Mouse (Mus musculus): Measurements from ENCODE around the gene Abtb2.

Abtb2 gene

GRCm38 (mm10) chr2:103747891-103748290 is 181.8 kb downstream of the Abtb2 start:
- DNase-seq = peak; percentile 73

DNA sequence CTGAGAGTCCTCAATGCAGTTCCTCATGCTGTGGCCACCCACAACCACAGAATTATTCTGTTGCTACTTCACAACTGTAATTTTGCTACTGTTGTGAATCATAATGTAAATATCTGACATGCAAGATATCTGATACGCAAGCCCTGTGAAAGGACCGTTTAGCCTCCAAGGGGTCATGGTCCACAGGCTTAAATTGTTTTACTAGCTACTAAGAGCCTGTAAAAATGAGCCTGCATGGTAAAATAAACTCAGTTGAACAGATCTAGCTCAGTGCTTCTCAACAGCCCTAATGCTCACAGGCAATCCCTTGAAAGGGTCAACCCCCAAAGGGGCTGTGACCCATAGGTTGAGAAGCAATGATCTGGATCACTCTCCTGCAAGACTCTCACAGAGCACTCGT is 183.0 kb downstream of the Abtb2 start:
- DNase-seq = peak; percentile 70

- peak; percentile 78 for DNase-seq
These were observed 185.7 kb downstream of the Abtb2 start for GRCm38 (mm10) chr2:103751771-103752170.

DNA sequence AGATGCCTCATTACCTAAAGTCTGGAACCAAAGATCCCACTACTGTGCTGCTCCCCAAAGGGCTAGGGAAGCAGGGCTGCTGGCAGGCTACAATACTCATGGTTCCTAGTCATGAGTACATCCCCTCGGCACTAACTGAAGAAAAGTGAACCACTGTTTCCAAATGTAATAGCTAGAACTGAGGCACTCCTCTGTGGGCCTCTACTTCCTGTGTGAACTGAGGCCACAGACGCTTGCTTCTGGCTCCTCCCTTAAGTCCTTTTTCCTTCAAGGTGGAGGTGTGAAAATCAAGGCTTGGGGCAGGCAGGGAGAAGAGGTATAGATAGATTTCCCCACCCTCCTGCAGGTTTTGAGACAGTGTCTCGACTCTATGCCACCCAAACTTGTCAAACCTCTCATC is 188.5 kb downstream of the Abtb2 start:
- peak; percentile 65 for DNase-seq

DNA sequence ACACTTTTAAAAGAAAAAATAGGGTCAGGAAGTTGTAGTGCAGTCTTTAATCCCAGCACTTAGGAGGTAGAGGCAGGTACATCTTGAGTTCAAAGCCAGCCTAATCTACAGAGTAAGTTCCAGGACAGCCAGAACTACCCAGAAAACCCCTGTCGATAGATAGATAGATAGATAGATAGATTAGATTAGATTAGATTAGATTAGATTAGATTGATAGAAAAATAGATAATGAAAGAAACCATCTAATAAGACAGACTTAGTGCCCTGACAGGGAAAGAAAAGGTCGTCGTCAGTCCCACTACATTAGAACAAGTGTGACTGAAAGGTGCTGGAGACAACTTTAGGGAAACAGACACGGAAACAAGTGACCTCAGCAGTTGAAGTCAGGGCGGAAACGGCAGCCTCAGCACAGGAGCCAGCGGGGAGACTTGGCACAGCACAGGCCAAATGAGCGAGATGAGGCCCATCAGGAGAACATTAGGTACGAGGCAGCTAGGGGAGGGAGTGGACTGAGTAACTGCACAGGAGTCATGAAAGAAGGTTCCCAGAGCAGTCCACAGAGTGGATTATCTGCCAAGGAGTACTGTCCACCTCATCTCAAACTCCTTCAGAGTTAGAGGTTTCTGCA is 189.5 kb downstream of the Abtb2 start:
- peak; percentile 82 for DNase-seq

GRCm38 (mm10) chr2:103760421-103760820 is 194.3 kb downstream of the Abtb2 start:
- peak; percentile 35 for DNase-seq

DNA sequence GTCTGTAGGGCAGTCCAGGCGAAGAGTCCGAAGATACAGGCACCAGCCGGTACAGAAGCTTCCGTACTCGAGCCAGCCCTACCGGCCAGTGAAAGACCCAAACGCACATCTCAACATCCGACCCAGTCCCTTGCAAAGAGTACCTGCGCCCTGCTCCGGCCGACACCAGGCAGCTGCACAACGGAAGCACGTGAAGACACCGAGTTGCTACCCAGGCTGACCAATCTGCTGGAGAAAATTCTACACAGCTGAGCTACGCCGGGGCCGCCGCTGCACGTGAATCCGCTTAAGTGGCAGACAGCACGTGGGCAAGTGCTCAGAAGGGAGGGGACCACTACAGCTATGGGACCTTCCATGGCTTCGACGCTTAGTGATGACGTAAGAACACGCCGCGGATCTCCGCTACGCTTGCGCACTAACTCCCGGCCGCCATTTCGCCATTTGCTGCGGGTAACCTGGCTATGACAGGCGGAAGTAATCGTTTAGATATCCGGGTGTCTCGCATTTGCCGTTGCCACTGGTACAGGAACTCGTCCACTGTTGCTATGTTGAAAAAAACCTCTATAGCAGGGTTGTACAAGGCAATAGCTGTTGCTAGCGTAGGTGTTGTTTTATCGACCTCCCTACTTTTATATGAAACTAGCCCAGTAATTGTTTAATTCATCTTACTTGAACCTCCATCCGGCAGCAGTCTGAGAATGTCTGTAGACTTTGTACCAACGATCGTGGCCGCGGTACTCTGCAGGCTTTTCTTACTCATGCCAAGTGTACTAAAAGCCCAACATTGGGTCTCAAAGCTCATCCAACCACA is 195.0 kb downstream of the Abtb2 start, which contains the start of gene Nat10:
TSS of gene Nat10 (minus strand) at position 365 of the 811 bp plus-strand sequence.
- DNase-seq = peak; percentile 100

- no peak for DNase-seq
These were observed 195.9 kb downstream of the Abtb2 start for GRCm38 (mm10) chr2:103761993-103762392.

- no peak for DNase-seq
These were observed 196.4 kb downstream of the Abtb2 start for GRCm38 (mm10) chr2:103762492-103762891.
